ENCODE assay signal across 23 mouse cellular contexts in the genomic region with DNA sequence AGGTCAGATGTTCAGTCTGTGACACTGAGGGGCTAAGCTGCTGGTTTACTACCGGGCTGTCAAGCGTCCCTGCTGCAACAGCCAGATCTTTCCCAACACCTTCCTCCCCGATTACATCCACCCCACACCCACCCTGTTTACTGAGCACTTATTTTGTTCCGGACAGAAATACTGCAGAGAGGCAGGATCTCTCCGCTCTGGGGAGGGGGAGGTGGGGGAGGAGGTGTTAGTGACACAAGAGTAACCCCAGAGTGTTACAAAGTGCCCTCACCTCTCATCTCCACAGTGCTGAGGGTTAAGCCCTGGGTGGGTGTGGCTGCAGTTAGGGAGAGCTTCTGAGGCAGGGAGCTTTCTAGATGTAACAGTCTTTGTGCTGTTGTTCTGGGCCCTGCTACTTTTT. TPM values are rescaled to one million over a fixed set of nuclear protein-coding genes. Genes with fewer than 3 reads are reported as not detected.
A peak's percentile ranks its signal among the peaks of the same experiment; 100 is the strongest.
DNase-seq lines count a peak whose midpoint lies in the region; ATAC-seq and TF ChIP-seq lines count a peak whose summit lies in the region.
"Had no signal": no experiment of that assay in that cellular context is flagged by ENCODE, and none has a peak within 500 bp of the region (broad histone marks: within the 10 kb centered on the region; RNA-seq: fewer than 3 reads in every experiment).

No protein-coding gene starts in this region.

- intact Hi-C loops in heart, postnatal 14 days (cut with DNase I) = no loop called here

- H3K9me3 ChIP-seq in heart, embryonic 11.5 days (replicated peaks; ENCODE audit: control insufficient read depth, low read length) = no peaks in the 10 kb centered on the region
- H3K9me3 ChIP-seq in liver, postnatal 0 days (ENCODE audit: low read length) = no peaks in the 10 kb centered on the region
- no peaks in the 10 kb centered on the region for H3K9me3 ChIP-seq in liver, embryonic 11.5 days (ENCODE audit: control insufficient read depth, low read length)
- H3K9me3 ChIP-seq: forebrain, embryonic 15.5 days; heart, embryonic 15.5 days; hindbrain, embryonic 10.5 days; limb, embryonic 13.5 days; liver, embryonic 15.5 days; neural tube, embryonic 15.5 days had no signal

- H3K27me3 ChIP-seq in heart, embryonic 11.5 days (ENCODE audit: control insufficient read depth, insufficient read depth, low read length) = peaks cover 37% of the 10 kb centered on the region
- H3K27me3 ChIP-seq in liver, postnatal 0 days (ENCODE audit: insufficient read depth, low read length) = no peaks in the 10 kb centered on the region
- H3K27me3 ChIP-seq in liver, embryonic 11.5 days (replicated peaks; ENCODE audit: control insufficient read depth, insufficient read depth, low read length) = peaks cover 3% of the 10 kb centered on the region; the same call in 1 of the 2 replicates
- H3K27me3 ChIP-seq: forebrain, embryonic 15.5 days; neural tube, embryonic 15.5 days; Patski had no signal

- no peak overlapping the region for H3K4me3 ChIP-seq in heart, embryonic 11.5 days (ENCODE audit: low read depth, low read length)
- no peak overlapping the region for H3K4me3 ChIP-seq in liver, postnatal 0 days (ENCODE audit: low read depth, low read length)
- H3K4me3 ChIP-seq in liver, embryonic 11.5 days (ENCODE audit: low read depth, low read length) = no peak overlapping the region
- H3K4me3 ChIP-seq: forebrain, embryonic 15.5 days; heart, embryonic 15.5 days; hindbrain, embryonic 10.5 days; limb, embryonic 13.5 days; liver, embryonic 15.5 days; neural tube, embryonic 15.5 days had no signal

- peaks cover 35% of the 10 kb centered on the region for H3K4me1 ChIP-seq in heart, embryonic 11.5 days (ENCODE audit: control insufficient read depth, insufficient read depth, low read length)
- H3K4me1 ChIP-seq in liver, postnatal 0 days (ENCODE audit: insufficient read depth) = peaks cover 22% of the 10 kb centered on the region
- peaks cover 17% of the 10 kb centered on the region for H3K4me1 ChIP-seq in liver, embryonic 11.5 days (replicated peaks; ENCODE audit: control insufficient read depth, insufficient read depth, low read length)

- WGBS in heart, embryonic 11.5 days (ENCODE audit: insufficient replicate concordance) = 12% methylated on average over 5 of the region's 5 CpGs
- WGBS in liver, postnatal 0 days (ENCODE audit: insufficient replicate concordance) = 20% methylated on average over 5 of the region's 5 CpGs
- 16% methylated on average over 5 of the region's 5 CpGs for WGBS in liver, embryonic 11.5 days

- DNase-seq in heart, postnatal 14 days = no peak
- DNase-seq in liver, postnatal 0 days = no peak
- DNase-seq in liver, embryonic 11.5 days (ENCODE audit: low spot score) = no peak
- peak; percentile 78 for DNase-seq in lung, postnatal 10 days
- peak; percentile 26 for DNase-seq in yolk sac, embryonic 10.5 days (ENCODE audit: low spot score)
- no peak for DNase-seq in frontal cortex, postnatal 10 days (ENCODE audit: low spot score in 2 of 2)
- DNase-seq in left cerebral cortex, adult 11 months (ENCODE audit: low spot score) = no peak
- DNase-seq: adrenal gland, postnatal 10 days; embryo, embryonic 11 days; gastrocnemius, postnatal 36 days; kidney, adult 18-20 months; kidney, postnatal 14 days; spleen, adult 18-20 months; thymus, postnatal 4 days had no signal

- peak overlapping the region; percentile 34 for H3K4me2 ChIP-seq in heart, embryonic 11.5 days
- H3K4me2 ChIP-seq in liver, postnatal 0 days (ENCODE audit: low read depth, low read length) = no peak overlapping the region
- no peak overlapping the region for H3K4me2 ChIP-seq in liver, embryonic 11.5 days
- H3K4me2 ChIP-seq: forebrain, embryonic 15.5 days; limb, embryonic 13.5 days; liver, embryonic 15.5 days; neural tube, embryonic 15.5 days had no signal

- TF ChIP-seq CTCF in liver, postnatal 0 days (IDR thresholded peaks at IDR 0.05; ENCODE audit: low read depth) = no peak

- no peak for TF ChIP-seq EP300 in liver, postnatal 0 days (IDR thresholded peaks at IDR 0.05; ENCODE audit: low read depth)

- ATAC-seq in heart, embryonic 11.5 days (replicated peaks; ENCODE audit: insufficient number of reproducible peaks, low FRiP score, low TSS enrichment) = no peak
- ATAC-seq in liver, postnatal 0 days = peak; percentile 24; the same call in 1 of the 2 replicates
- ATAC-seq in liver, embryonic 11.5 days (replicated peaks; ENCODE audit: low FRiP score) = no peak
- ATAC-seq: forebrain, embryonic 15.5 days; midbrain, embryonic 16.5 days; Patski had no signal

- no peaks in the 10 kb centered on the region for H3K36me3 ChIP-seq in heart, embryonic 11.5 days (ENCODE audit: control insufficient read depth, insufficient read depth, low read length)
- no peaks in the 10 kb centered on the region for H3K36me3 ChIP-seq in liver, postnatal 0 days (replicated peaks; ENCODE audit: insufficient read depth, low read length)
- H3K36me3 ChIP-seq in liver, embryonic 11.5 days (ENCODE audit: control insufficient read depth, insufficient read depth, low read length) = no peaks in the 10 kb centered on the region
- H3K36me3 ChIP-seq: forebrain, embryonic 15.5 days; heart, embryonic 15.5 days; hindbrain, embryonic 10.5 days; limb, embryonic 13.5 days; liver, embryonic 15.5 days; neural tube, embryonic 15.5 days had no signal

- no peak overlapping the region for H3K27ac ChIP-seq in heart, embryonic 11.5 days (ENCODE audit: low read depth, low read length)
- H3K27ac ChIP-seq in liver, postnatal 0 days (ENCODE audit: low read depth) = no peak overlapping the region
- no peak overlapping the region for H3K27ac ChIP-seq in liver, embryonic 11.5 days (ENCODE audit: low read depth, low read length)
- H3K27ac ChIP-seq: forebrain, embryonic 15.5 days; heart, embryonic 15.5 days; limb, embryonic 13.5 days; liver, embryonic 15.5 days; neural tube, embryonic 15.5 days had no signal

- no peak overlapping the region for H3K9ac ChIP-seq in heart, embryonic 11.5 days (ENCODE audit: low read depth, low read length)
- H3K9ac ChIP-seq in liver, postnatal 0 days (replicated peaks) = no peak overlapping the region
- no peak overlapping the region for H3K9ac ChIP-seq in liver, embryonic 11.5 days (ENCODE audit: low read depth, low read length)
- H3K9ac ChIP-seq: forebrain, embryonic 15.5 days; heart, embryonic 15.5 days; limb, embryonic 13.5 days; liver, embryonic 15.5 days; neural tube, embryonic 15.5 days had no signal

RNA-seq across cellular contexts. Expression of a gene that starts 25.8 kb away (rescaled TPM):
- 11.9 TPM in 2 replicates for polyA plus RNA-seq in heart, embryonic 11.5 days (2014; fragmentation: Nextera tagmentation; extraction: Ambion mirVana)
- 1 to 10 TPM; 3.9 to 4.9 TPM for total RNA-seq in heart, postnatal 14 days (2021)
- polyA plus RNA-seq in liver, postnatal 0 days (2015; fragmentation: Nextera tagmentation; extraction: Ambion mirVana) = 4.7 and 4.9 TPM in 2 replicates
- polyA plus RNA-seq in liver, embryonic 11.5 days (2014; fragmentation: Nextera tagmentation; extraction: Ambion mirVana) = 10.5 and 12.1 TPM in 2 replicates

RNA-seq across cellular contexts. Expression of a gene that starts 27.6 kb away (rescaled TPM):
- 0.40 and 0.51 TPM in 2 replicates for polyA plus RNA-seq in heart, embryonic 11.5 days (2014; fragmentation: Nextera tagmentation; extraction: Ambion mirVana)
- total RNA-seq in heart, postnatal 14 days (2021) = under 1 TPM; 0.12 to 0.74 TPM
- not detected in 2 replicates for polyA plus RNA-seq in liver, postnatal 0 days (2015; fragmentation: Nextera tagmentation; extraction: Ambion mirVana)
- 0.19 and 0.22 TPM in 2 replicates for polyA plus RNA-seq in liver, embryonic 11.5 days (2014; fragmentation: Nextera tagmentation; extraction: Ambion mirVana)

RNA-seq across cellular contexts. Expression of a gene that starts 42.8 kb away (rescaled TPM):
- polyA plus RNA-seq in heart, embryonic 11.5 days (2014; fragmentation: Nextera tagmentation; extraction: Ambion mirVana) = 9.0 and 9.1 TPM in 2 replicates
- 10 to 100 TPM; 11.2 to 13.6 TPM for total RNA-seq in heart, postnatal 14 days (2021)
- polyA plus RNA-seq in liver, postnatal 0 days (2015; fragmentation: Nextera tagmentation; extraction: Ambion mirVana) = 0.49 and 0.53 TPM in 2 replicates
- polyA plus RNA-seq in liver, embryonic 11.5 days (2014; fragmentation: Nextera tagmentation; extraction: Ambion mirVana) = 5.6 and 6.0 TPM in 2 replicates

Comparison
In these comparisons a context has a peak if more than half of its experiments do, and no peak if none do; other contexts are left out.
1. DNase-seq: peak in lung, postnatal 10 days (single experiment) and yolk sac, embryonic 10.5 days (single experiment); none in heart, postnatal 14 days (0 of 2), liver, postnatal 0 days (single experiment), liver, embryonic 11.5 days (single experiment), frontal cortex, postnatal 10 days (0 of 2) and left cerebral cortex, adult 11 months (single experiment).